Comparison of ENCODE assay signal across 33 mouse cellular contexts in the genomic region with DNA sequence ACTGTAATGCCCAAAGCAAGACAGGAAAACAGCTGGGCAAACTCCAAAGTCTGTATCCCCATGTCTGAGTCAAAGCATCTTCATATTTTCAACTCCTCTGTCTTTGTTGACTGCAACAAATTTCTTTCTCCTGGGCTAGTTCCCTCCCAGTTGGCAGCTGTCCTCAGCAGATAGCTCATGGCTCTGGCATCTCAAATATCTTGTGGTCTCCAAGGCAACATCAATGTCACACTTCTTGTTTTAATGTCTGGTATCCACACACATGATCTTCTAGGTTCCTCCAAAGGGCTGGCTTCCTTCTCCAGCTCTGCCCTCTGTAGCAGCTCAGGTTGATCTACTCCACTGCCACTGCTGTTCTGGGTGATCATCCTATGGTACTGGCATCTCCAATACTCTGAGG.
"Had no signal": no experiment of that assay in that cellular context is flagged by ENCODE, and none has a peak within 500 bp of the region (broad histone marks: within the 10 kb centered on the region; RNA-seq: fewer than 3 reads in every experiment).

No protein-coding gene starts in this region.

- H3K4me2 ChIP-seq: heart, embryonic 11.5 days; heart, embryonic 13.5 days; heart, embryonic 15.5 days; hindbrain, embryonic 12.5 days; hindbrain, embryonic 13.5 days; hindbrain, embryonic 14.5 days; hindbrain, embryonic 15.5 days; intestine, embryonic 15.5 days; kidney, embryonic 15.5 days had no signal

- H3K36me3 ChIP-seq: heart, embryonic 13.5 days; heart, embryonic 15.5 days; hindbrain, embryonic 10.5 days; hindbrain, embryonic 12.5 days; hindbrain, embryonic 13.5 days; hindbrain, embryonic 15.5 days; intestine, embryonic 15.5 days; kidney, embryonic 15.5 days had no signal

- ATAC-seq: hindbrain, embryonic 16.5 days; hindbrain, postnatal 0 days; inflammation-experienced regulatory T-cells, adult 6 months; intestine, embryonic 15.5 days; intestine, embryonic 16.5 days; intestine, postnatal 0 days had no signal

- DNase-seq: heart, postnatal 10 days; heart, postnatal 14 days; heart, postnatal 36 days; heart, postnatal 4 days; kidney, adult 11 months; kidney, adult 18-20 months; kidney, adult 2 months; kidney, adult 8-10 months; kidney, adult 9 months; kidney, postnatal 10 days; kidney, postnatal 14 days; kidney, postnatal 25 days; kidney, postnatal 36 days; layer of hippocampus, adult 9-11 months; layer of hippocampus, postnatal 36 days had no signal

- H3K27me3 ChIP-seq: heart, embryonic 13.5 days; heart, embryonic 15.5 days; hindbrain, embryonic 12.5 days; hindbrain, embryonic 13.5 days; hindbrain, embryonic 15.5 days; intestine, embryonic 15.5 days; kidney, embryonic 15.5 days had no signal

- H3K4me1 ChIP-seq: heart, embryonic 15.5 days; hindbrain, embryonic 10.5 days; hindbrain, embryonic 12.5 days; hindbrain, embryonic 13.5 days; hindbrain, embryonic 15.5 days; intestine, embryonic 15.5 days; kidney, embryonic 15.5 days had no signal

- H3K4me3 ChIP-seq: heart, embryonic 13.5 days; heart, embryonic 15.5 days; hindbrain, embryonic 10.5 days; hindbrain, embryonic 12.5 days; hindbrain, embryonic 13.5 days; hindbrain, embryonic 15.5 days; intestine, embryonic 15.5 days; kidney, embryonic 15.5 days; layer of hippocampus, adult 2 months; left cerebral cortex, adult 2 months had no signal

- H3K9ac ChIP-seq: heart, embryonic 13.5 days; heart, embryonic 15.5 days; hindbrain, embryonic 12.5 days; hindbrain, embryonic 13.5 days; hindbrain, embryonic 14.5 days; hindbrain, embryonic 15.5 days; intestine, embryonic 15.5 days; kidney, embryonic 15.5 days had no signal

- H3K9me3 ChIP-seq: heart, embryonic 13.5 days; heart, embryonic 15.5 days; hindbrain, embryonic 10.5 days; hindbrain, embryonic 12.5 days; hindbrain, embryonic 13.5 days; hindbrain, embryonic 15.5 days; intestine, embryonic 15.5 days; kidney, embryonic 15.5 days had no signal

- H3K27ac ChIP-seq: heart, embryonic 13.5 days; heart, embryonic 15.5 days; hindbrain, embryonic 10.5 days; hindbrain, embryonic 12.5 days; hindbrain, embryonic 13.5 days; hindbrain, embryonic 14.5 days; hindbrain, embryonic 15.5 days; hindbrain, postnatal 0 days; intestine, embryonic 15.5 days; kidney, embryonic 15.5 days; kidney, postnatal 0 days; layer of hippocampus, adult 2 months; left cerebral cortex, adult 2 months had no signal
